Mouse (Mus musculus): ENCODE data around the gene Rab5c. TPM values are rescaled to one million over a fixed set of nuclear protein-coding genes. Genes with fewer than 3 reads are reported as not detected.

The Rab5c gene
- polyA plus RNA-seq, 1 experiment from 2014 or later = 378 TPM

DNA sequence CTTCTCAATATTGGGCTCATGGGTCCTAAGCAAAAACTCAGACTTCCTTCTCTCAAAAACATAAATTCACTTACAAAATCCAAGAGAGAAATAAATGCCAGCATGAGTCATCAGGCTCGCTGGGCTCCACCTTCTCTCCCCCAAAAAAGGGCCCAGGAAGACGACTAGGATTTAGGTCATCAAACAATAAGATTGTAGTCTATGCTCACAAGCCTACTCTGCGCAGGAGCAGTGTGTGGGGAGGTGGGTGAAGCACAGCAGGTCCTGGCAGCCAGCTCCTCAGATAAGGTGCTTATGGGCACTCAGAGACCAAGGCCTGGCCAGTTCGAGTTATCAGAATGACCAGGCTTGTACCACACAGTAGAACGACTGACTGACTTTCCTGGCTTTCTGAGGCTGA is 17.7 kb downstream of the Rab5c start:
- peak overlapping the region; percentile 94 for H3K27ac ChIP-seq
- peaks cover 30% of the 10 kb centered on the region for H3K36me3 ChIP-seq (ENCODE audit: inconsistent target)
- H3K4me3 ChIP-seq (ENCODE audit: inconsistent target) = no peak overlapping the region

DNA sequence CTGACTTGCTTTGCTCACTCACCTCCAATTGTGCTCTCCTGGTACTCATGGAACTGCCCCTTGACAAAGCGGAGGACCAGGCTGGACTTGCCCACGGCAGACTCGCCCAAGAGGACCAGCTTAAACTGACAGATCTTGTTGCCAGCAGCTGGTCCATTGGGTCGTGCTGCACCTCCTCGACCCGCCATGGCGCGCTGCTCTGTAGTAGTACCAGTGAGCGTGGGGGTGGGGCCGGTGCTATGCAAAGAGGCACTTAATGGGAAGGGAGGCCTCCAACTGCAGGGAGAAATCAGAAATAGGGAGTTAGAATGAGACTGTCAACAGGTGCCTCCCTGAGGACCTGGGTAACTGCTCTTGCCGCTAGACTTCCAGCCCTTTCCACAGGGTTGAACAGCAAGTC is 18.1 kb downstream of the Rab5c start:
- H3K79me2 ChIP-seq (ENCODE audit: inconsistent target) = peaks cover 93% of the 10 kb centered on the region
- peaks cover 33% of the 10 kb centered on the region for H3K36me3 ChIP-seq (ENCODE audit: inconsistent target)
- WGBS (ENCODE audit: missing documents) = 86% methylated on average over 11 of the region's 11 CpGs
- H3K4me3 ChIP-seq (ENCODE audit: inconsistent target) = no peak overlapping the region
- H3K27ac ChIP-seq = peak overlapping the region; percentile 94

More for the DNA sequence above, 17.7 kb downstream of the Rab5c start:
- H3K79me2 ChIP-seq (ENCODE audit: inconsistent target) = peaks cover 96% of the 10 kb centered on the region
- WGBS (ENCODE audit: missing documents) = 16% methylated on average over 5 of the region's 5 CpGs

DNA sequence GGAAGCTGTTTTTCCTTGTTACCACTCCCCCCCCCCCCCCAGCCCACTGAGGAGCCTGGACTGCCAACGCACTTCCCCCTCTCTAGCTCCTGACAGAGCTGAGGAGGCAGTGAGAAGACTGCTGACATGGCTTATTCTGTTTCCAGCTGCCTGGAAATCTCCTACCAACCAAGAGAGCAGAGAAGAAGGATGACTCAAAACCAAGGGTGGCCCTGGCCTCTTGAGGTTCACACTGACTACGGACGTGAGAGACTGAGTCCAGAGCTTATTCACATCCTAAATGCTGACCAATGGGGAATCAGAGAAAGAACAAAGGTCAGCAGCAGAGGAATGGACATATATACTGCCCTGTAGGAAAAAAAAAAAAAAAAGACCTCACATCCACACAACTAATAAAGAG is 18.7 kb downstream of the Rab5c start:
- Histone ChIP-seq H3K27ac (peak overlapping the region; percentile 94), H3K4me3 (ENCODE audit: inconsistent target) (no peak overlapping the region), H3K36me3 (ENCODE audit: inconsistent target) (peaks cover 33% of the 10 kb centered on the region), H3K79me2 (ENCODE audit: inconsistent target) (peaks cover 87% of the 10 kb centered on the region)
- 7% methylated on average over 3 of the region's 3 CpGs for WGBS (ENCODE audit: missing documents)

DNA sequence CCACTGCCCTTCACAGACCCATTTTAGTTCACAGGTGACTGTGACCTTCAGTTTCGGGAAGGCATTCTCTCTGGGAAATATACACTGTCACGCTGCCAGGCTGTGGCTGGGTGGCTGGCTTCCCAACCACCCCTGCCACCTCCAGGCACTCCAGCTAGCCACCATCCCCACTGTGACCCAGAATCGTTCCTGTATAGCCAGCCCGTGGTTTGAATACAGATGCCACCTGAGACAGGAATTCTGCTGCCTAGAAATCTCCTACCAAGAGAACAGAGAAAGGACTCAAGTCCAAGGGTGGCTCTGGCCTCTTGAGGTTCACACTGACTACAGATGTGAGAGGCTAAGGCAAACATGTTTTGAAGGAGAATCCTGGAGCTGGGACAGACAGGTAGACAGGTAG is 19.1 kb downstream of the Rab5c start:
- Histone ChIP-seq H3K27ac (peak overlapping the region; percentile 94), H3K4me3 (ENCODE audit: inconsistent target) (no peak overlapping the region), H3K36me3 (ENCODE audit: inconsistent target) (peaks cover 33% of the 10 kb centered on the region), H3K79me2 (ENCODE audit: inconsistent target) (peaks cover 82% of the 10 kb centered on the region)
- WGBS (ENCODE audit: missing documents) = 85% methylated on average over 4 of the region's 4 CpGs

DNA sequence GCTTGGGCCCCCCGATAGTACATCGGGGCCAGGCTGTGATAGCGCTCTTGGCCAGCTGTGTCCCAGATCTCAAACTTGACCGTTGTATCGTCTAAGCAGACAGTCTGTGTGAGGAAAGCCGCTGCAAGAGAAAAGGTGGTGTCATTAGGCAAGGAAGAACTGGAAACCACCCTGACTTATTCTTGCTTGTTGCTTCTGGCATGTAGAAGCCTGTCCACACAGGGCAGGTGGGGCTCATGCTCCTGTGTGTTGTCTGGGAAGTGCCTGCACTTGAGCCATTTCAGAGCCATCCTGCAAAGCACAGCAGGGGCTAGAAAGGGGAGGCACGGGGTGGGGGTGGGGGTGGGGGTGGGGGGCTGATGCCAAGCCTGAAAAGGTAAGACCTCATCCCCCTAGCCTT is 19.6 kb downstream of the Rab5c start:
- no peak overlapping the region for H3K4me3 ChIP-seq (ENCODE audit: inconsistent target)
- peak overlapping the region; percentile 94 for H3K27ac ChIP-seq
- H3K36me3 ChIP-seq (ENCODE audit: inconsistent target) = peaks cover 33% of the 10 kb centered on the region
- 88% methylated on average over 7 of the region's 7 CpGs for WGBS (ENCODE audit: missing documents)
- H3K79me2 ChIP-seq (ENCODE audit: inconsistent target) = peaks cover 78% of the 10 kb centered on the region

DNA sequence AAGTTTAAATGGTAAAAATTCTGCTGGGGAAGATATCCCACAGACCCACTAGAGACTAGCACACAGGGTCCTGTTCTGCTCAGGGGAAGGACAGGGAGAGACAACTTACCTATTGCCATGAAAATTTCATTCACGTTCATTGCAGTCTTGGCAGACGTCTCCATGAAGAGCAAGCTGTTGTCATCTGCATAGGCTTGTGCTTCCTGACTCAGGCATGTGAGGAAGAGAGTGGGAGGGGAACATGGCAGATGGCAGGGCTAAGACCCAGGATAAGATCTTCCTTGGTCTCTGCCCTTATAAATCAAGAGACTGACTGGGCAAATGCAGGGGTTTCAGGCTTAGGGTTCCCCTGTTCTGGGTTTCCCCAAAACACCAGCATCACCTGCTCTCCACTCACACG is 21.4 kb downstream of the Rab5c start:
- Histone ChIP-seq H3K4me3 (ENCODE audit: inconsistent target) (no peak overlapping the region), H3K27ac (no peak overlapping the region), H3K36me3 (ENCODE audit: inconsistent target) (peaks cover 33% of the 10 kb centered on the region), H3K79me2 (ENCODE audit: inconsistent target) (peaks cover 62% of the 10 kb centered on the region)
- WGBS (ENCODE audit: missing documents) = 100% methylated on average over 3 of the region's 3 CpGs

DNA sequence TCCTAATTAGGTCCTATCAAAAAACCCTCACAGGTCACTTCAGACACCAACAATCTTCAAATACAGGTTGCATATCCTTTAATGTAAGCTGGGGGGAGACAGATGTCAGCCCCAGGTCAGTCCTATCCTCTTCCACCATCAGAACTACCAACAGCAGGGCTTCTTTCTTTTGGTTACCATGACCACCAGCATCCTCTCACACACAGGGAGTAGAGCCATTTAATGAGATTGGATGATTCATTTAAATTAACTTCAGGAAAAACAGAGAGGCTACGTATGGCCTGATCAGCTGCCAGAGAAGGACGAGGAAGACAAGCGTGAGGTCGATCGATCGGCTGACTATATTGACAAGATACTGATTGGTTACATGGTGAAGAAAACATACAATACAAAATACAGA is 23.1 kb downstream of the Rab5c start:
- H3K36me3 ChIP-seq (ENCODE audit: inconsistent target) = peaks cover 35% of the 10 kb centered on the region
- no peak overlapping the region for H3K27ac ChIP-seq
- H3K79me2 ChIP-seq (ENCODE audit: inconsistent target) = peaks cover 48% of the 10 kb centered on the region
- no peak overlapping the region for H3K4me3 ChIP-seq (ENCODE audit: inconsistent target)
- 94% methylated on average over 6 of the region's 6 CpGs for WGBS (ENCODE audit: missing documents)

DNA sequence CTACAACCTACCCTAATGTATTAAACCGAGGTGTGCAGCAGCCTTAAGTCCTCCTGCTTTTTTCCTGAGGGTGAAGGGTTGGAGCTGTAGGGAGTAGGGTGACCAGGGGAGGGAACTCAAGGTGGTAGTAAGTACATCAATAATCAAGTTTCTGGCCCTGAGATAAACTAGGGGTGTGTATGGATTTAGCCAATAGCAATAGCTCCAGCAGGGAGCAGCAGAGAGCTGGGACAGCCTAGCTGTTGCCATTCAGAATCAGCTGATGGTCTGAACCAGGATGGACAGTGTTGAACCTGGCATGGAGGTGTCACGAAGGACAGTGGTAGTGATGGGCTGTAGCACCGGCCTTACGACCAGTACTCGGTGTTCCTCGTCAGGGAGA is 23.5 kb downstream of the Rab5c start:
- peaks cover 43% of the 10 kb centered on the region for H3K79me2 ChIP-seq (ENCODE audit: inconsistent target)
- H3K36me3 ChIP-seq (ENCODE audit: inconsistent target) = peaks cover 40% of the 10 kb centered on the region
- H3K27ac ChIP-seq = peak overlapping the region; percentile 81
- WGBS (ENCODE audit: missing documents) = 56% methylated on average over 6 of the region's 6 CpGs
- no peak overlapping the region for H3K4me3 ChIP-seq (ENCODE audit: inconsistent target)

DNA sequence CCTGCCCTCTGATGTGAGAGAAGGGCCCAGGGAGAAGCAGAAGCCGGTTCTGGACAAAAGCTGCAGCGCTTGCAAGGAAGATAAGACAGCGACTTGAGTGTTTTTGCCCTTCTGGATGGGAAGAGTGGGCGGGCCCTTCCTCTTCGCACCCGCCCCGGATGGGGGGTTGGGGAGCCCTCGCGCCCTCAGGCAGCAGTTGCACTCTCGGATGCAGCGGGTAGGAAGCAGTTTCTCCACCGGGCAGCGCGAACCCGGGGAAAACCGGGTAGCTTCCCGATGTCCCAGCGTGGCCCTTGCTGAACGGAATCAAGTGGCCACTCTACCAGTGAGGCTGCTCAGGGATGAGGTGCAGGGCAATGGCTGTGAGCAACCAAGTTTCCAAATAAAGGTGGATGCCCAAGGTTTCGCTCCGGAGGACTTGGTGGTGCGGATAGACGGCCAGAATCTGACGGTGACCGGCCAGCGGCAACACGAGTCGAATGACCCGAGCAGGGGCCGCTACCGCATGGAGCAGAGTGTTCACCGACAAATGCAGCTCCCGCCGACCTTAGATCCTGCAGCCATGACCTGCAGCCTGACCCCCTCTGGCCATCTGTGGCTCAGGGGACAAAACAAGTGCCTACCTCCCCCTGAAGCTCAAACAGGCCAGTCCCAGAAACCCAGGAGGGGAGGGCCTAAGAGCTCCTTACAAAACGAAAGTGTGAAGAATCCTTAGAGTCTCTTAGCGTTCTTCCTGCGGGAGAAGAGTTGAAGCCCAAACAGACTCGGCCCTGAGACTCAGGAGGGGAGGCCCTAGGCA is 24.1 kb downstream of the Rab5c start, which contains the start of gene Hspb9:
TSS of gene Hspb9 (plus strand) at position 116 of the 799 bp plus-strand sequence.
- peak within 1 kb of the TSS; percentile 81 for H3K27ac ChIP-seq
- peak within 1 kb of the TSS; percentile 17; the same call in 1 of the 2 replicates for H3K4me3 ChIP-seq (ENCODE audit: inconsistent target)
- H3K36me3 ChIP-seq (ENCODE audit: inconsistent target) = peaks cover 46% of the 10 kb centered on the region
- WGBS (ENCODE audit: missing documents) = 4% methylated on average over 38 of the region's 38 CpGs
- H3K79me2 ChIP-seq (ENCODE audit: inconsistent target) = peaks cover 41% of the 10 kb centered on the region

DNA sequence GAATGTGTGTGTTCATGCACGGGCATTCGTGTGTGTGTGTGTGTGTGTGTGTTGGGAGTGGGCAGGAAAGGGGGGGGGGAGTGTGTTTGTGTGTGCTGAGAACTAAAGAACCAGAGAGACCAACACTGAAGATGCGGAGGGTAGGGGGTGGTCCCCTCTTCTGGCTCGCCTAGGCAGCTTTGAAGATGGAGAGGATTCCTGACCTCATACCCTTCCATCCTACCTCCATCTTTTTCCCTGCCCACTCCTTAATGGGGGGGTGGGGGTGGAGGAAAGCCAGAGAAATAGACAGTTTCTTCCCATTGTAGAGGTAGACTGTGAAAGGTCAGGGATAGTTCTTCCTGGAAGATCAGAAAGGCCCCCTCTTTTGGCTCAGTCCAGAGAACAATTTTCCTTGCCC is 24.8 kb downstream of the Rab5c start:
- Histone ChIP-seq H3K79me2 (ENCODE audit: inconsistent target) (peaks cover 34% of the 10 kb centered on the region), H3K36me3 (ENCODE audit: inconsistent target) (peaks cover 50% of the 10 kb centered on the region), H3K27ac (peak overlapping the region; percentile 81), H3K4me3 (ENCODE audit: inconsistent target) (no peak overlapping the region; the same call in 1 of the 2 replicates)
- 100% methylated on average over 1 of the region's 4 CpGs for WGBS (ENCODE audit: missing documents)

DNA sequence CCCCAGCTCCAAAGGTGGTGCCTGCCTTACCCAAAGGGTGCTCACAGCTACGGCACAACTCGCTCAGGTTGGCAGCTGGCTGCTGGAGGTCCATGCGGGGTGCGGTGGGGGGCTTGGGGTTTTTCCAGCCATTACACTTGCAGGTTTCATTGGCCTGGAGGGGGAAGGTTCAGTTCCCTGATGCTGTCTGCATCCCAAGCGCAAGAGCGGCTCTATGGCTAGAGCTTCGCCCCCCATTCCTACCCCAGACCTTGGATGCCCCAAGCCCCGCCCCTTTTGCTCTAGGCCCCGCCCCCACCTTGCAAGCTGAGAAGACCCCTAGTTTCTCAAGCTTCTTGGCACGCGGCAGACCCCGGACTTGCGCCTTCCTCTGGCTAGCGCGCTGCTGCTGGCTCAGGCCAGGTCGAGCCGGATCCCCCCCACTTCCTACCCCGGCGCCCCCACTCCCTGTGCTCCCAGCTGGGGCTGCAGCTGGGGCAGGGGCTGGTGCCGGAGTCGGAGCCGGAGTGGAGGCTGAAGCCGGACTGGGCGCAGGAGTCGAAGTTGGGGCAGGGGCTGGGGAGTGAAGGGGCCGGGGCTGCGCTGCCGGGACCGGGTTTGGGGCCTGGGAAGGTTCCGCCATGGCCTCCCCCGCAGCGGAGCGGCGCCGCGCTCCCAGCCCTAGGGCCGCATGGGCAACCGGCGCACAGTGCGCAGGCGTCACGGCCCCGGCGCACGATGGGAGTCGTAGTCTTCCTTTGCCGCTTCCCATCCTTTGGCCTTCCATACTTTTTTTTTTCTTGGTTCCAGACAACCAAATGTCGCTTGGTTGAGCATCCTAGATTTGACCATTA is 26.0 kb downstream of the Rab5c start, which contains the start of gene Kat2a:
TSS of gene Kat2a (minus strand) at position 683 of the 833 bp plus-strand sequence.
- Histone ChIP-seq H3K79me2 (ENCODE audit: inconsistent target) (peaks cover 22% of the 10 kb centered on the region), H3K27ac (peak within 1 kb of the TSS; percentile 81), H3K4me3 (ENCODE audit: inconsistent target) (peak within 1 kb of the TSS; percentile 33), H3K36me3 (ENCODE audit: inconsistent target) (peaks cover 50% of the 10 kb centered on the region)
- 2% methylated on average over 44 of the region's 48 CpGs for WGBS (ENCODE audit: missing documents)

DNA sequence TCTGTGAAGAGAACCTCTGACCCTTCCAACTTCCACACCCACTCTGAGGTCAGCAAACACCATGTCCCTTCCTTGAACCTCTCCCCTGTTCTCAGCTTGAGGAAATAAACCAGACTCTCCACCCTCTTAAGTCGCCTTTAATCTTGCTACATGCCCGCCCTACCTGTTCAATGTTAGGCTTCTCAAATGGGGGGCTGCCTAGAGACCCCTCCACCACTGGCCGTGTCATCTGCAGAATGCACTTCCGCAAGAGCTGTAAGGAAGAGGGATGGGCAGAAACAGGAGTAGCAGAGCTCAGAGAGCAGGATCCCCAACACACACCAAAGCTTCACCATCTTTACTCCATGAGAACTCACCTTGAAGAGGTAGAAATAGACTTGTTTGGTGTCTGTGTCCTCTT is 27.0 kb downstream of the Rab5c start:
- peaks cover 51% of the 10 kb centered on the region for H3K36me3 ChIP-seq (ENCODE audit: inconsistent target)
- 90% methylated on average over 4 of the region's 4 CpGs for WGBS (ENCODE audit: missing documents)

DNA sequence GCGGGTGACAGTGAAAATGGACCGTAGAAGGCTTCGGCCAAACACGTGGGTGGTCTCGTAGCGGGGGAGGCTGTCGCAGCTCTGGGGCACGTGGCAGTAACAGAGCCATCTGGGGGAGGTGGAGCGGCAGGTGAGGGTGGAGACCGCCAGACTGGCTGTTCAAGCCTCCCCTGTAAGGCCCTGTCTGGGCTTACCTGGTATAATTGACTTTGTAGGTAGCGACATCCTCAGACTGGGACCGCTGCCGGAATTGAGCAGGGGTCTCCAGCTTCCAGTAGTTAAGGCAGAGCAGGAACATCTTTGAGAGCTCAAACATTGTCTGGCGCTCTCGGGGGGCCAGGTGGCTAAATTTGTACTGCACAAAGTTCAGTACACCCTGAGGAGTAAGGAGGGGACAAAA is 27.5 kb downstream of the Rab5c start:
- H3K27ac ChIP-seq = no peak overlapping the region
- no peak overlapping the region for H3K4me3 ChIP-seq (ENCODE audit: inconsistent target)
- H3K36me3 ChIP-seq (ENCODE audit: inconsistent target) = peaks cover 51% of the 10 kb centered on the region
- 95% methylated on average over 15 of the region's 15 CpGs for WGBS (ENCODE audit: missing documents)
- H3K79me2 ChIP-seq (ENCODE audit: inconsistent target) = peaks cover 7% of the 10 kb centered on the region; the same call in 1 of the 2 replicates

More for the DNA sequence above, 27.0 kb downstream of the Rab5c start:
- Histone ChIP-seq H3K27ac (no peak overlapping the region), H3K79me2 (ENCODE audit: inconsistent target) (peaks cover 12% of the 10 kb centered on the region; the same call in 1 of the 2 replicates), H3K4me3 (ENCODE audit: inconsistent target) (no peak overlapping the region)

DNA sequence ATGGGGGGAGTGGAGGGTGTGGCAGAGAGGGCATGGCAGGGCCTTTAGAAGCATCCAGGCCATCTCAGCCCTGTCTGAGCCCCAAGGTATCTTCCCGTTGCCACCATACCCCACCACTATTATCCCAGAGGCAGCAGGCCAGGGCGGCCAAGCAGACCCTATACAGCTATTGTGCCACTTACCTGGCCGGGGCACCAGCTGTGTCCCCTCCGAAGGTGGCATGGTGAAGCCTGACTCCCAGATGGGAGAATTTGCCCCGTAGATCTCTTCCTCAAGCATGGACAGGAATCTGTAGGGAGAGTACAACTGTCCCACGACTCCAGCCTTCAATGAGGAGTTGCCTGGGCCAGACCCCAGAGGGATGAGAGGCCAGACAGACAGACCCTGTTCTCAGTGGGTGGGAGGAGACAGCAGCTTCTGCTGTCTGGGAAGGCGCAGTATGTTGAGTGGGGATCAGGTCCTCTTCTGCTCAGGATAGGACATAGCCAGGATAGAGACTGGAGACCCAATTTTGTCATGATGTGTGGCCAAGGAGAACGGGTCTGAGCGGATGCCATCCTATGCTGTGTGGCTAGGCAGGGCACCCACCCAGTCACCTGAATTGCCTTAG is 28.7 kb downstream of the Rab5c start:
- no peak overlapping the region for H3K27ac ChIP-seq
- H3K36me3 ChIP-seq (ENCODE audit: inconsistent target) = peaks cover 56% of the 10 kb centered on the region
- WGBS (ENCODE audit: missing documents) = 92% methylated on average over 9 of the region's 9 CpGs
- peaks cover 4% of the 10 kb centered on the region; the same call in 1 of the 2 replicates for H3K79me2 ChIP-seq (ENCODE audit: inconsistent target)
- no peak overlapping the region for H3K4me3 ChIP-seq (ENCODE audit: inconsistent target)

Data from macrophage (primary cell).